Mouse (Mus musculus): ENCODE data around the gene Hfe.

DNA sequence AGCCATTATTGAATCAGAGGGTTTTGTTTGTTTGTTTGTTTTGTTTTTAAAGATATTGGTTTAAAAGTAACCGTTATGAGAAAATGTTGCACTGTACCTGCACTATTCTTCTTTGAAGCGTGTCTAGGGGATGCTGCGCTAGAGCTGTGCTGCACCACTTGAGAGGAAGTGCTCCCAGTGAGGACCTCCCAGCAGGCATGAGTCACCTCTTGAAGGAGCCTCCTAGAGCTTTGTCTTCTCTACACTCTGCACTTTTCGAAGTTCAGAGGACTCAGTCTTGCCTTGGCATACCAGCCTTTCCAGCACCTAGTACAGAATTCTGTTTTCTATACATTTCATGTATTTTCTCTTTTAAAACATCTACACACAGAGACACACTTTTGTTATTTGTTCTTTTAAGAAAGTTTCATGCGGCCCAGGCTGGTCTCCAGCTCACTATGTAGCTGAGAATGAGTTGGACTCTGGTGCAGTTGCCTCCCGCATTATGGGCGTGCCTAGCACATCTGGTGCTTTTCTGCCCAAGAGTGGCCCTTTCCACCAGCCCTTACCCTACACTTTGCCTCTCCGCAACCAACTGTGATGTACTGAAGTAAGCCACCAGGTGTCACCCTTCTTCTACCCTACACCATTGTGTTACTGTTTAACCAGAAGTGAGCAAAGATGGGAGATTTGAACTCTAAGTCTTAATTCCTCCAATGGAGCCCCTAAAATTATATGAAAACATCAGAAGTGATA, 9.7 kb downstream of the Hfe start:
- TF ChIP-seq CTCF (conservative IDR thresholded peaks at IDR 0.05; ENCODE audit: low read length) (peak; percentile 62), NANOG (IDR thresholded peaks at IDR 0.05; ENCODE audit: borderline replicate concordance, low read length) (no peak)
